Mouse (Mus musculus): ENCODE measurements around the gene Erf.

GRCm38 (mm10) chr7:25251071-25251791 lies 670 bp upstream of the Erf start:
- TF ChIP-seq CTCF (conservative IDR thresholded peaks at IDR 0.05; ENCODE audit: insufficient read depth, insufficient read length, low read depth, low read length) (no peak), POLR2A (IDR thresholded peaks at IDR 0.05; ENCODE audit: low read depth, low read length) (no peak)

Data from kidney, adult 2 months (tissue).